Mouse (Mus musculus): ENCODE measurements at regions not wholly inside any gene's neighbourhood (a gene's known extent, or its start where the extent isn't known, plus 50 kb on each side); places are given as distances from the start of the nearest gene placed in this dataset.

- no peak for ATAC-seq (replicated peaks; ENCODE audit: low FRiP score, low TSS enrichment, poor library complexity, severe bottlenecking)
Measured at GRCm38 (mm10) chr4:119057826-119058225, 50.7 kb upstream of the Slc2a1 start.
